Mouse (Mus musculus) left cerebral cortex, adult 2 months (tissue): ENCODE results near the gene Elovl1. TPM values are rescaled to one million over a fixed set of nuclear protein-coding genes. Genes with fewer than 3 reads are reported as not detected.
A peak's percentile ranks its signal among the peaks of the same experiment; 100 is the strongest.

Source experiments
- DNase-seq, 2 experiments: peaks; one replicate each; pipeline ENCODE4 v3.0.0; 2021 to 2022; ENCODE audit warnings: low spot score in 2 of 2, mixed read lengths in 1 of 2; ENCODE audit errors: extremely low spot score in 1 of 2
- H3K27ac ChIP-seq: fragments of 200-600 bp; 2 replicates; pipeline ENCODE4 v1.8.1; 2022
- H3K4me3 ChIP-seq: fragments of 200-600 bp; 2 replicates; pipeline ENCODE4 v1.8.1; 2022
- CTCF ChIP-seq: fragments of 200-600 bp; IDR thresholded peaks from 2 replicates; pipeline ENCODE4 v1.8.1; 2022; ENCODE audit warnings: antibody characterized with exemption, mild to moderate bottlenecking, moderate library complexity
- intact Hi-C: fragments of 180-260 bp; cut with DNase I; formaldehyde crosslinking; loops from one replicate; pipeline ENCODE4 v1.15.1; 2025
- total RNA-seq, 2 experiments: library from RNA; stranded (reverse); gene quantifications; 2 replicates each; pipeline ENCODE4 v1.2.3; 2021

Gene Elovl1
- total RNA-seq, 2 experiments from 2014 or later: 18.6 to 25.3 TPM

DNA sequence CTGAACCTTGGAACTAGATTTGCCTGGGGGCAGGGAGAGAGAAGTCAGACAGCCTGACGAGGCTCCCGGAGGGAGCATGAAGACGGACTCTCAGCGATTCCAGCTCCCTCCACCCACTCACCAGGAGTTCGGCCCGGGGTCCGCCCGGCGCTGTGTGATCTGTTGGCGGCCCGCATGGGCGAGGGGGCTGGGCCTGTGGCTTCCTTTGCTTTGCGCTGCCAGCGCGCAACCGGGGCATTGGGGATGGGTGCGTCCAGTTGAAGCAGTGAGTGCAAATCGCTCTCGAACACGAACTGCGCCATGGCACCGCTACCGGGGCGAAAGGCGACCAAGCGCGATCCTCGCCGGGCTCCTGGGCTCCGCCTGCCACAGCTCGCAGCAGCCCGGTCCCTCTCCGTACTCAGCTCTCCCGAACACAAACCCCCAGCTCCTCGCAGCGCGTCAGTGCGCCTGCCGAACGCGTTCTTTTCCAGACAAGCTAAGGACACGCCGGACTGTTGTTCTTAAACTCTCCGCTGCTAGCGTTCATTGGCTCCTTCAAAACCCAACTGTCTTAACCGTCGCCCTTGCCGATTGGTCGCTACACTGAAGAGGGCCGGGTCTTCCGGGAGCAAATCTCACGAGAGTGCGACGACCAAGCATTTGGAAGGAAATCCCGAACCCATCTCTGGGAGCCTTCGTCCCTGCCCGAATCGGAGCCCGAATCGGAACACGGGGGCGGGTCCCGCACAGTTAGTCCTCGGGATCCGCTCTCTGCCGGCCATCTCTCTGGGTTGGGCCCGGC, 9.1 kb downstream of the Elovl1 start, which contains the start of gene Cdc20:
Gene Cdc20, minus strand, starts transcription at position 533 of the 784 bp plus-strand sequence.
- Histone ChIP-seq H3K27ac (no peak within 1 kb of the TSS; the same call in 1 of the 2 replicates), H3K4me3 (peak within 1 kb of the TSS; percentile 49)
- TF ChIP-seq CTCF: no peak; the same call in 1 of the 2 replicates
- peak; percentile 71 to 85 for DNase-seq
- intact Hi-C loops: no loop called here

DNA sequence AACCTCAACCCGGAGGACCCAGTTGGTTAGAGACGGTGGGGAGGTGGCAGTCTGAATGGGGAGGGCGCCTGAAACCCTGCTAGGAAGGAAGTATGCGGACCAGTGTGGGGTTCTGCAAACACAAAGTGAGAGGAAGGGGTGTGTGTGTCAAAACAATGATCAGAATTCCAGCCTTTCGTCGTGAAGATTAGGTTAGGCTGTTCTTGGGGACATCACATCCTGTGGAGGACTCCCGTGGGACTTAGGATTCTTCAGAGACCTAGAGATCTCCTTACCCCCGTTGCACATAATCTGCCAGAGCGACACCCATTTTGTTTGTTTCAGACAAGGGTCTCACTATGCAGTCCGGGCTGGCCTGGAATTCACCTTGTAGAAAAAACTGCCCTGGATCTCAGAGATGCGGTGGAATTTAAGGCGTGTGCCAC, 9.9 kb downstream of the Elovl1 start:
- peak overlapping the region; percentile 49 for H3K4me3 ChIP-seq
- intact Hi-C loops: no loop called here
- TF ChIP-seq CTCF: no peak
- no peak overlapping the region; the same call in 1 of the 2 replicates for H3K27ac ChIP-seq
- no peak for DNase-seq

DNA sequence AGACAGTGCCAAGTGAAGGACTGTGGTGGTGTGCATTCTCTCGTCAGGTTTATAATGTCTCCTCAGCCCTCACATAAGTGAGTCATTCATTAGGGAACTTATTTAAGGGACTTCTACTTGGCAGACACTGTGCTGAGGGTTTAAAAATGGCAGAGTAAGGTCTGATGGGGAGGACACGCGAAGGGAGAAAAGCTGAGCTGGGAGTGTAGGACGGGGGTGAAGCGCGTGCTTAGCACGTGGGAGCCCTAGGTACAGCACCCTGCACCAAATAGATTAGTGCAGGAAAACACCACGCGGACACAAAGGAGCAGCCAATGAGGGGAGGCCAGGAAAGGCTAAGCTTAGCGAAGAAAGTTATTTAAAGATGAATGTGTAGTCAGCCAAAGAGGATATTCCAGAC, 17.2 kb downstream of the Elovl1 start:
- intact Hi-C loops: loop anchor here (5.0 kb wide), 2 partner anchors 97 to 132 kb away; partner anchors contain the start of gene Tmem125

DNA sequence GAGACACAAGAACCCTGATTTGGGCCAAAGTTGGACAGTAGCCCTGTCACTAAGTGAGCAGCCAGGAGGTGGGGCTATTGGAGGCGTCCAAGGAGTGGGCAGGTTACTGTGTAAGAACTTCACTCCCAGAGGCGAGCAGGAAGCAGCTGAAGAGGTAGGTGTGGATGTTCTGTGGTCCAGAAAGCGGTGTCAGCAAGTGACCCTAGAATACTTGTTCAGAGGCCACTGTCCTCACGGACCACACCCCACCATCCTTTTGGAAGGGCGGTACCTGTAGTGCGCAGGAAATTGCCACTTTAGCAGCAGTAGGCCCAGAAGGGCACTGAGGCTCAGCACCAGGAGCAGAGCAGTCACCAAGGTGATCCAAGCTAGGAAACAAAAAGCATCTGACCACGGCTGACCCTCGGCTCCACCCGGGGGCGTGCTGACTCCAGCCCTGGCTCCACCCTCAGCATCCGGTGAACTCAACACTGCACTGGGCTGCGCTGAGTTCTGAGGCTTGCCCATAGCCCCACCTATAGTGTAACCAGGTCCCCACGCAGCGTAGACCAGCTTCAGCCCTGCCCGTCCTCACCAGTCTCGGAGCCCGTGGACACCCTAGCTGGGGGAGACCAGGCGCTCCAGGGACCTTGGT, 18.0 kb downstream of the Elovl1 start:
- H3K4me3 ChIP-seq: peak overlapping the region; percentile 41
- TF ChIP-seq CTCF: no peak; the same call in 1 of the 2 replicates
- DNase-seq: no peak
- intact Hi-C loops: loop anchor here (5.0 kb wide), 2 partner anchors 96 to 131 kb away; partner anchors contain the start of gene Tmem125
- peak overlapping the region; percentile 67 for H3K27ac ChIP-seq

More for the DNA sequence above, 17.2 kb downstream of the Elovl1 start:
- TF ChIP-seq CTCF: no peak
- no peak overlapping the region for H3K27ac ChIP-seq
- no peak for DNase-seq
- no peak overlapping the region for H3K4me3 ChIP-seq

- DNase-seq: no peak
- no peak; the same call in none of the 2 replicates for TF ChIP-seq CTCF
- intact Hi-C loops: loop anchor here (5.0 kb wide), 2 partner anchors 96 to 131 kb away; partner anchors contain the start of gene Tmem125
- Histone ChIP-seq H3K27ac (peak overlapping the region; percentile 67), H3K4me3 (peak overlapping the region; percentile 41)
Measured at GRCm38 (mm10) chr4:118446415-118447153, 18.7 kb downstream of the Elovl1 start.

- Histone ChIP-seq H3K4me3 (no peak within 1 kb of the TSS), H3K27ac (no peak within 1 kb of the TSS)
- TF ChIP-seq CTCF: no peak
- intact Hi-C loops: no loop called here
- DNase-seq: no peak
Measured at GRCm38 (mm10) chr4:118457345-118457975, 29.6 kb downstream of the Elovl1 start, which contains the start of gene Mpl. Gene Mpl, minus strand, starts transcription at chr4:118457513.

DNA sequence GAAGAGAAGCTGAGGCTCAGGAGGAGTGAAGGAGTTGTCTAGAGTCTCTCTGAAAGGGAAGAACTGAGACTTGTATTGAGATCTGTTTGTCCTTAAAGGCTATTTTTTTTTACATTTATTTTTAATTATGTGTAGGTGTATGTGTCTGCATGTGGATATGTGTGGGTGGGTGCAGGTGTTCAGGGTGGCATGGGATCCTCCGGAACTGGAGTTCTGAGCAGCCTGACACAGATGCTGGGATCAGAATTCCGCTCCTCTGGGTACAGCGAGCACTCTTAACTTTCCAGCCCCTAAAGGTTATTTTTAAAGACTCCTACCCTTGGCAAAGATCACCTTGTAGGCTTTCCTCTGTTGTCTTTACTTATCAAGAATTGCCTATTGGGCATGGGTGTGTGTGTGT, 37.1 kb downstream of the Elovl1 start:
- Histone ChIP-seq H3K27ac (no peak overlapping the region), H3K4me3 (no peak overlapping the region)
- no peak for DNase-seq
- TF ChIP-seq CTCF: no peak
- intact Hi-C loops: no loop called here

DNA sequence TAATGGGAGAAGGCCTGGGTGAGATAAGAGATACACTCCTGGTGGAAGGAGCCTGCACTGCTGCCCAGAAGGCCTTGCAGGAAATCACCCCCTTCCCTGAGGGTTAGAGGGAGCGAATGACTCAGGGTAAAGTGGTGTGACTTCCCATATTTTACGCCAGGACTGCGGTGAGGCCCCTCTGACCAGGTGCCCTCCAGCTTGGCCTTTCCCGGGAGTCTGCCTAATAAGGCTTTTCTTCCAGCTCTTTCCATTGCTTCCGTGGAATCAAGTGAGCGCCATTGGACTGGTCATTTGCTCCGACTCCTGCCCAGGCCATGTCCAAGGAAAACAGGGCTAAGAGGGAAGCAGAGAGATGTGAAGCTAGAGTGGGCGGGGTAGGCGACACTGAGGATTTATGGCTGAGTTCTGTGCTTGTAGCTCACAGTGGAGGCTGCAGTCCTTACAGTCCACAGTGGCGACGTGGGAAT, 37.8 kb downstream of the Elovl1 start:
- H3K27ac ChIP-seq: no peak overlapping the region
- DNase-seq: no peak
- intact Hi-C loops: no loop called here
- no peak overlapping the region for H3K4me3 ChIP-seq
- no peak for TF ChIP-seq CTCF

GRCm38 (mm10) chr4:118471281-118471680, 43.4 kb downstream of the Elovl1 start:
- intact Hi-C loops: no loop called here
- Histone ChIP-seq H3K27ac (no peak overlapping the region), H3K4me3 (no peak overlapping the region)
- DNase-seq: no peak
- no peak for TF ChIP-seq CTCF

GRCm38 (mm10) chr4:118472687-118473086, 44.8 kb downstream of the Elovl1 start:
- H3K27ac ChIP-seq: no peak overlapping the region
- TF ChIP-seq CTCF: no peak
- intact Hi-C loops: no loop called here
- DNase-seq: no peak
- no peak overlapping the region for H3K4me3 ChIP-seq
